Mouse (Mus musculus): ENCODE data around the gene Gm14226. TPM values are rescaled to one million over a fixed set of nuclear protein-coding genes. Genes with fewer than 3 reads are reported as not detected.
A peak's percentile ranks its signal among the peaks of the same experiment; 100 is the strongest.
"Not testable (repeated sequence)": the region's sequence is repeated elsewhere in the genome, so short reads cannot be mapped to it uniquely, and the experiment has no call there.

Gene Gm14226
- total and polyA plus RNA-seq, 2 experiments from 2014 or later = 0.07 TPM; not detected in 1

DNA sequence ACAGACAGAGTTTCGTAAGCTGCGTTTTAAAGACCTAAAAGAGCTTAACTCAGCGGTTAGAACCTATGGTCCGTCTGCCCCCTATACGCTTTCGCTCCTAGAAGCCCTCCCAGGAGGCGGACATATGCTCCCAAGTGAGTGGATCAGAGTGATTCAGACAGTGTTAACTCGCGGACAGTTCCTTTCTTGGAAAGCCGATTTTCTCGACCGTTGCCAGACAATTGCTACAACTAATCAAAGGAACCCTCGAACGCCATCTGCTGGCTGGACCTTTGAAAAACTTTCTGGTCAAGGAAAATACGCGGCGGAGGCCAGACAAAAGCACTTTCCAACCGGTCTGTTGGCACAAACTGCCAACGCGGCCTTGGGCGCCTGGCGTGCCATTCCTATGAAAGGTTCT is 1.6 kb downstream of the Gm14226 start:
- H3K36me3 ChIP-seq (ENCODE audit: insufficient read depth, low read length) = no peaks in the 10 kb centered on the region
- 0% methylated on average over 22 of the region's 22 CpGs for whole genome bisulfite sequencing
- peak; percentile 97 for DNase-seq (ENCODE audit: low spot score)

GRCm38 (mm10) chr2:155020247-155020826 is 2.3 kb downstream of the Gm14226 start:
- not testable (repeated sequence) for H3K27ac ChIP-seq (ENCODE audit: low read depth, low read length); H3K4me2 ChIP-seq (ENCODE audit: low read depth, low read length, poor library complexity, severe bottlenecking); H3K4me1 ChIP-seq (ENCODE audit: insufficient read depth, low read length); H3K9me3 ChIP-seq (ENCODE audit: low read length); H3K9ac ChIP-seq (replicated peaks; ENCODE audit: low read length, poor library complexity, severe bottlenecking); H3K36me3 ChIP-seq (ENCODE audit: insufficient read depth, low read length); ATAC-seq (ENCODE audit: low FRiP score); H3K4me3 ChIP-seq (ENCODE audit: low read depth, low read length); DNase-seq (ENCODE audit: low spot score); H3K27me3 ChIP-seq (ENCODE audit: insufficient read depth, low read length)
- 29% methylated on average over 20 of the region's 20 CpGs for whole genome bisulfite sequencing

More for the DNA sequence above, 1.6 kb downstream of the Gm14226 start:
- peak overlapping the region; percentile 56; the same call in 1 of the 2 replicates for H3K9ac ChIP-seq (replicated peaks; ENCODE audit: low read length, poor library complexity, severe bottlenecking)
- TF ChIP-seq CTCF (IDR thresholded peaks at IDR 0.05) = peak; percentile 82
- no peaks in the 10 kb centered on the region for H3K27me3 ChIP-seq (ENCODE audit: insufficient read depth, low read length)
- peak overlapping the region; percentile 48 for H3K4me3 ChIP-seq (ENCODE audit: low read depth, low read length)
- no peaks in the 10 kb centered on the region for H3K4me1 ChIP-seq (ENCODE audit: insufficient read depth, low read length)
- H3K9me3 ChIP-seq (ENCODE audit: low read length) = no peaks in the 10 kb centered on the region
- peak overlapping the region; percentile 94 for H3K4me2 ChIP-seq (ENCODE audit: low read depth, low read length, poor library complexity, severe bottlenecking)
- H3K27ac ChIP-seq (ENCODE audit: low read depth, low read length) = peak overlapping the region; percentile 75
- peak; percentile 71; the same call in 1 of the 2 replicates for ATAC-seq (ENCODE audit: low FRiP score)

- no peak overlapping the region for H3K9ac ChIP-seq (replicated peaks; ENCODE audit: low read length, poor library complexity, severe bottlenecking)
- no peak for ATAC-seq (ENCODE audit: low FRiP score)
- no peaks in the 10 kb centered on the region for H3K9me3 ChIP-seq (ENCODE audit: low read length)
- H3K4me2 ChIP-seq (ENCODE audit: low read depth, low read length, poor library complexity, severe bottlenecking) = no peak overlapping the region
- no peaks in the 10 kb centered on the region for H3K4me1 ChIP-seq (ENCODE audit: insufficient read depth, low read length)
- TF ChIP-seq CTCF (IDR thresholded peaks at IDR 0.05) = no peak
- no peaks in the 10 kb centered on the region for H3K36me3 ChIP-seq (ENCODE audit: insufficient read depth, low read length)
- 83% methylated on average over 7 of the region's 7 CpGs for WGBS
- peak; percentile 8 for DNase-seq (ENCODE audit: low spot score)
- H3K27me3 ChIP-seq (ENCODE audit: insufficient read depth, low read length) = no peaks in the 10 kb centered on the region
- no peak overlapping the region for H3K27ac ChIP-seq (ENCODE audit: low read depth, low read length)
- H3K4me3 ChIP-seq (ENCODE audit: low read depth, low read length) = no peak overlapping the region
These were observed 12.8 kb downstream of the Gm14226 start for GRCm38 (mm10) chr2:155030831-155031230.

GRCm38 (mm10) chr2:155032938-155033710 is 15.1 kb downstream of the Gm14226 start:
- Histone ChIP-seq H3K4me2 (ENCODE audit: low read depth, low read length, poor library complexity, severe bottlenecking) (no peak overlapping the region), H3K4me1 (ENCODE audit: insufficient read depth, low read length) (no peaks in the 10 kb centered on the region), H3K27ac (ENCODE audit: low read depth, low read length) (no peak overlapping the region), H3K9ac (replicated peaks; ENCODE audit: low read length, poor library complexity, severe bottlenecking) (no peak overlapping the region), H3K4me3 (ENCODE audit: low read depth, low read length) (no peak overlapping the region), H3K36me3 (ENCODE audit: insufficient read depth, low read length) (no peaks in the 10 kb centered on the region), H3K9me3 (ENCODE audit: low read length) (no peaks in the 10 kb centered on the region), H3K27me3 (ENCODE audit: insufficient read depth, low read length) (no peaks in the 10 kb centered on the region)
- no peak for DNase-seq (ENCODE audit: low spot score)
- 37% methylated on average over 19 of the region's 19 CpGs for WGBS
- TF ChIP-seq CTCF (IDR thresholded peaks at IDR 0.05) = no peak
- no peak for ATAC-seq (ENCODE audit: low FRiP score)

GRCm38 (mm10) chr2:155039956-155040355 is 21.9 kb downstream of the Gm14226 start:
- no peak for TF ChIP-seq CTCF (IDR thresholded peaks at IDR 0.05)
- H3K9ac ChIP-seq (replicated peaks; ENCODE audit: low read length, poor library complexity, severe bottlenecking) = no peak overlapping the region
- H3K36me3 ChIP-seq (ENCODE audit: insufficient read depth, low read length) = no peaks in the 10 kb centered on the region
- no peak overlapping the region for H3K4me3 ChIP-seq (ENCODE audit: low read depth, low read length)
- ATAC-seq (ENCODE audit: low FRiP score) (no peak), DNase-seq (ENCODE audit: low spot score) (no peak)
- H3K27me3 ChIP-seq (ENCODE audit: insufficient read depth, low read length) = no peaks in the 10 kb centered on the region
- H3K27ac ChIP-seq (ENCODE audit: low read depth, low read length) = no peak overlapping the region
- no peak overlapping the region for H3K4me2 ChIP-seq (ENCODE audit: low read depth, low read length, poor library complexity, severe bottlenecking)
- WGBS = 78% methylated on average over 4 of the region's 4 CpGs
- H3K4me1 ChIP-seq (ENCODE audit: insufficient read depth, low read length) = no peaks in the 10 kb centered on the region
- no peaks in the 10 kb centered on the region for H3K9me3 ChIP-seq (ENCODE audit: low read length)

- no peak overlapping the region for H3K9ac ChIP-seq (replicated peaks; ENCODE audit: low read length, poor library complexity, severe bottlenecking)
- 81% methylated on average over 3 of the region's 3 CpGs for WGBS
- H3K4me1 ChIP-seq (ENCODE audit: insufficient read depth, low read length) = no peaks in the 10 kb centered on the region
- no peaks in the 10 kb centered on the region for H3K27me3 ChIP-seq (ENCODE audit: insufficient read depth, low read length)
- ATAC-seq (ENCODE audit: low FRiP score) (no peak), DNase-seq (ENCODE audit: low spot score) (no peak)
- H3K27ac ChIP-seq (ENCODE audit: low read depth, low read length) = no peak overlapping the region
- no peaks in the 10 kb centered on the region for H3K9me3 ChIP-seq (ENCODE audit: low read length)
- TF ChIP-seq CTCF (IDR thresholded peaks at IDR 0.05) = no peak
- no peak overlapping the region for H3K4me3 ChIP-seq (ENCODE audit: low read depth, low read length)
- H3K4me2 ChIP-seq (ENCODE audit: low read depth, low read length, poor library complexity, severe bottlenecking) = no peak overlapping the region
- no peaks in the 10 kb centered on the region for H3K36me3 ChIP-seq (ENCODE audit: insufficient read depth, low read length)
These were observed 26.5 kb downstream of the Gm14226 start for GRCm38 (mm10) chr2:155044542-155044941.
